ENCODE assay signal across 14 mouse cellular contexts in genomic region chr3:22006113-22006512, GRCm38 (mm10).
DNase-seq lines count a peak whose midpoint lies in the region; ATAC-seq and TF ChIP-seq lines count a peak whose summit lies in the region.
"Had no signal": no experiment of that assay in that cellular context is flagged by ENCODE, and none has a peak within 500 bp of the region (broad histone marks: within the 10 kb centered on the region; RNA-seq: fewer than 3 reads in every experiment).

No protein-coding gene starts in this region.

- TF ChIP-seq CTCF in gastrocnemius, adult 2 months (IDR thresholded peaks at IDR 0.05), result no peak

- H3K36me3 ChIP-seq in neural tube, embryonic 15.5 days, result no peaks in the 10 kb centered on the region
- H3K36me3 ChIP-seq: embryonic facial prominence, embryonic 13.5 days had no signal

- H3K9ac ChIP-seq in neural tube, embryonic 15.5 days (replicated peaks), result no peak overlapping the region
- H3K9ac ChIP-seq: embryonic facial prominence, embryonic 13.5 days; forebrain, embryonic 13.5 days; liver, embryonic 14.5 days had no signal

- H3K27me3 ChIP-seq in neural tube, embryonic 15.5 days (replicated peaks), result no peaks in the 10 kb centered on the region
- H3K27me3 ChIP-seq: embryonic facial prominence, embryonic 13.5 days; forebrain, embryonic 13.5 days had no signal

- intact Hi-C loops in gastrocnemius, adult 2 months (cut with DNase I), result no loop called here
- intact Hi-C loops in gastrocnemius, postnatal 36 days (cut with DNase I), result no loop called here

- peak; percentile 38 for DNase-seq in gastrocnemius, adult 2 months
- no peak for DNase-seq in gastrocnemius, postnatal 36 days
- DNase-seq in 3T3-L1 (ENCODE audit: low read depth, low spot score), result peak; percentile 37
- peak; percentile 93 for DNase-seq in adipocyte (ENCODE audit: low spot score)
- DNase-seq in lung, adult 18-20 months, result peak; percentile 57 to 72
- no peak for DNase-seq in c-Kit-positive CD71-positive TER-119-positive erythroid progenitor cells, embryonic 14.5 days (ENCODE audit: low spot score)
- DNase-seq in kidney, postnatal 4 days, result no peak
- DNase-seq: kidney, adult 11 months had no signal

- no peak overlapping the region for H3K4me2 ChIP-seq in neural tube, embryonic 15.5 days
- H3K4me2 ChIP-seq: embryonic facial prominence, embryonic 13.5 days; forebrain, embryonic 13.5 days had no signal

- 91% methylated on average over 1 of the region's 1 CpGs for WGBS in neural tube, embryonic 15.5 days

- no peak for ATAC-seq in neural tube, embryonic 15.5 days (ENCODE audit: low FRiP score)
- ATAC-seq: CD4-positive, CD25-positive, alpha-beta regulatory T cell, adult 4 months; forebrain, embryonic 13.5 days had no signal

- no peaks in the 10 kb centered on the region for H3K9me3 ChIP-seq in neural tube, embryonic 15.5 days (replicated peaks)
- H3K9me3 ChIP-seq: embryonic facial prominence, embryonic 13.5 days; forebrain, embryonic 13.5 days had no signal

- H3K4me1 ChIP-seq in neural tube, embryonic 15.5 days, result no peaks in the 10 kb centered on the region
- H3K4me1 ChIP-seq: embryonic facial prominence, embryonic 13.5 days; forebrain, embryonic 13.5 days had no signal

- no peak overlapping the region for H3K4me3 ChIP-seq in gastrocnemius, adult 2 months
- no peak overlapping the region for H3K4me3 ChIP-seq in neural tube, embryonic 15.5 days (replicated peaks)
- H3K4me3 ChIP-seq: embryonic facial prominence, embryonic 13.5 days; forebrain, embryonic 13.5 days; layer of hippocampus, adult 2 months had no signal

- H3K27ac ChIP-seq in gastrocnemius, adult 2 months, result no peak overlapping the region
- H3K27ac ChIP-seq in neural tube, embryonic 15.5 days (replicated peaks), result no peak overlapping the region
- H3K27ac ChIP-seq: embryonic facial prominence, embryonic 13.5 days; forebrain, embryonic 13.5 days; layer of hippocampus, adult 2 months; liver, embryonic 14.5 days had no signal

Comparison
In these comparisons a context has a peak if more than half of its experiments do, and no peak if none do; other contexts are left out.
1. DNase-seq: peak in gastrocnemius, adult 2 months (single experiment), 3T3-L1 (single experiment), adipocyte (single experiment) and lung, adult 18-20 months (2 of 2); none in gastrocnemius, postnatal 36 days (0 of 2), c-Kit-positive CD71-positive TER-119-positive erythroid progenitor cells, embryonic 14.5 days (single experiment) and kidney, postnatal 4 days (0 of 2).